Mouse (Mus musculus): Measurements from ENCODE around the gene Pkp1.

Gene Pkp1

GRCm38 (mm10) chr1:135918644-135919407 is at the start of gene Pkp1:
TSS of gene Pkp1 (minus strand) at chr1:135919207.
- no peak for DNase-seq

- DNase-seq = no peak
Measured at GRCm38 (mm10) chr1:135967739-135968138, 48.7 kb upstream of the Pkp1 start.

- DNase-seq = peak; percentile 63
Measured at GRCm38 (mm10) chr1:135964561-135964960, 45.6 kb upstream of the Pkp1 start.

GRCm38 (mm10) chr1:135963177-135963576 is 44.2 kb upstream of the Pkp1 start:
- DNase-seq = no peak

GRCm38 (mm10) chr1:135958483-135958882 is 39.5 kb upstream of the Pkp1 start:
- peak; percentile 29 for DNase-seq

- no peak for DNase-seq
Measured at GRCm38 (mm10) chr1:135948871-135949270, 29.9 kb upstream of the Pkp1 start.

GRCm38 (mm10) chr1:135946247-135946646 is 27.2 kb upstream of the Pkp1 start:
- peak; percentile 48 for DNase-seq

- DNase-seq = peak; percentile 52
Measured at GRCm38 (mm10) chr1:135945711-135946110, 26.7 kb upstream of the Pkp1 start.

GRCm38 (mm10) chr1:135944526-135945259 is 25.7 kb upstream of the Pkp1 start:
- peak; percentile 87 for DNase-seq

GRCm38 (mm10) chr1:135943713-135944112 is 24.7 kb upstream of the Pkp1 start:
- DNase-seq = no peak

GRCm38 (mm10) chr1:135942116-135942515 is 23.1 kb upstream of the Pkp1 start:
- no peak for DNase-seq

GRCm38 (mm10) chr1:135941259-135942006 is 22.4 kb upstream of the Pkp1 start:
- no peak for DNase-seq

- no peak for DNase-seq
Measured at GRCm38 (mm10) chr1:135936091-135936490, 17.1 kb upstream of the Pkp1 start.

GRCm38 (mm10) chr1:135933704-135934293 is 14.8 kb upstream of the Pkp1 start:
- DNase-seq = no peak

- peak; percentile 24 for DNase-seq
Measured at GRCm38 (mm10) chr1:135929876-135930275, 10.9 kb upstream of the Pkp1 start.

- DNase-seq = no peak
Measured at GRCm38 (mm10) chr1:135925848-135926247, 6.8 kb upstream of the Pkp1 start.

- no peak for DNase-seq
Measured at GRCm38 (mm10) chr1:135924377-135924994, 5.5 kb upstream of the Pkp1 start.

- no peak for DNase-seq
Measured at GRCm38 (mm10) chr1:135923229-135923628, 4.2 kb upstream of the Pkp1 start.

GRCm38 (mm10) chr1:135917206-135917605 is 1.8 kb downstream of the Pkp1 start:
- no peak for DNase-seq

- no peak for DNase-seq
Measured at GRCm38 (mm10) chr1:135916486-135917058, 2.4 kb downstream of the Pkp1 start.

GRCm38 (mm10) chr1:135913657-135914056 is 5.3 kb downstream of the Pkp1 start:
- DNase-seq = no peak

GRCm38 (mm10) chr1:135909381-135909780 is 9.6 kb downstream of the Pkp1 start:
- DNase-seq = no peak
